Mouse (Mus musculus): Measurements from ENCODE around the gene Akr1c13.

GRCm38 (mm10) chr13:4190904-4191303, at the start of gene Akr1c13:
- TF ChIP-seq POLR2A (IDR thresholded peaks at IDR 0.05; ENCODE audit: insufficient read depth, low read length) = no peak
- no peak for TF ChIP-seq CTCF (IDR thresholded peaks at IDR 0.05; ENCODE audit: low read depth, low read length)
